Mouse (Mus musculus) thymus, postnatal 14 days (tissue): ENCODE measurements around the gene Olfr1375.
"Not testable (repeated sequence)": the region's sequence is repeated elsewhere in the genome, so short reads cannot be mapped to it uniquely, and the experiment has no call there.

Experiments
- DNase-seq: peaks from one replicate; pipeline ENCODE4 v3.0.0; 2021

Olfr1375 gene

DNA sequence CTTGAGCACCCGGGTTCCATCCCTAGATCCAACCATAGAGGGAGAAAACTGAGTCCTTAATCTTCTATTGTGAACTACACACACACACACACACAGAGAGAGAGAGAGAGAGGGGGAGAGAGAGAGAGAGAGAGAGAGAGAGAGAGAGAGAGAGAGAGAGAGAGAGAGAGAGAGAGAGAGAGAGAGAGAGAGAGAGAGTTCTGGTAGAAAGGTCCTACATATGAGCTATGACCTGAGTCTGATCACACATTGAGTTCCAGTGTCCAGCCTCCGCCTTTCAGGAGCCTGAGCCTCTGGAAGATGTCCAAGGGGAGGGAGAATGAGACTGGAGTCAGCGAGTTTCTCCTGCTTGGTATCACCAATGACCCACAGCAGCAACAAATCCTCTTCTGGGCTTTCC, at the start of gene Olfr1375:
TSS of gene Olfr1375 (plus strand) at position 301 of the 400 bp plus-strand sequence.
- DNase-seq: not testable (repeated sequence)

DNA sequence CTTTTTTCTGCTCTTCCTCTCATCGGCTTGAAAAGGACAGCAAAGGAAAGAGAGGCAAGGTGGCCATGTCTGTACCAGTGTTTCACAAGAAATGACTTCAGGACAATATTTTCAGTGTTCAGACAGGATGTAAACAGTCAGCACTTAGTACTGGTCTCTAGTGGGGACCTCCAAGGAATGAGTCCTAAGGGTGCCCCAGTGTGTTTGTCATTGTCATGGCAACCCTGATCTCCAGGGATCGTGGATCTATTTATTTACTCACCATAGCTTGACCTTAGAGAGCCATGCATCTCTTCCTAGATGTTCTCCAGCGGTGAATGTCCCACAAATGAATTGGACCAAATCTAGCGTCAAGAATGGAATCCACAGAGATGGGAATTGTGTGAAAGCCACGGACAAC, 44.6 kb upstream of the Olfr1375 start, which contains the start of gene Olfr51:
TSS of gene Olfr51 (plus strand) at position 301 of the 400 bp plus-strand sequence.
- DNase-seq: no peak

DNA sequence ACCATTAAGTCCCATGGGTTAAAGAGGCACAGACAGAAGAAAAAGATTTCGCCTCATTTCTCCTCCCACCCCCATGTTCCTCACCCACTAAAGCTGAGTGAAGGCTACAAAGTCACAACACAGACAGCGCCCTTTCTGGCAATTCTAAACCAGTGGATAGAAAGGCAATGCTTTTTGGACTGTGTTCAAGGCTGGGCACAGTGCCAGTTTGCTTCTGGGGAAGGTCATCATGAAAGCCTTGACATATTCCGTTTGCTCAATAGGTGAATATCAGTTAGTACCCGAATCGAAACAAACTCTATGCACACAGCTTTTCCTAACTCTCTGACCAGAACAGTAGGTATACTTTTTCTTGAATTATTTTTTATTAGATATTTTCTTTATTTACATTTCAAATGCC, 36.1 kb upstream of the Olfr1375 start:
- DNase-seq: no peak

DNA sequence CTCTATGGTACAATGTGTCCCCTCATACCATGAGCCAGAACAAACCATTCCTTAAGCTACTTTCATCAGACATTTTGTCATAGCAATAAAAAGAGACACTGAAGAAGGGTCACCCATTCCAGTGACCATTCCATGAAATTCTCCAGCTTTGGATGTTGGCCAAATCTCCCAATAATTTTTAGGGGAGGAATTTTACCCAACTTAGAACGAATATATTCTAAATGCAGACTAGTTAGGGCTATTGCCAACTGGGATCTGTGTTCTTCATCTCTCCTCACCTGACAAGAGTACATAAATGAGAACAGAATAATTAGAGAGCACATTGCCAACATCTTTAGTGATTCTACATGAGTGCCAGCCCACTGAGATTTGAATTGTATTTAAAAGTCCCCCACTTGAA, 34.0 kb upstream of the Olfr1375 start, which contains the start of gene Olfr54:
TSS of gene Olfr54 (plus strand) at position 301 of the 400 bp plus-strand sequence.
- DNase-seq: no peak

DNA sequence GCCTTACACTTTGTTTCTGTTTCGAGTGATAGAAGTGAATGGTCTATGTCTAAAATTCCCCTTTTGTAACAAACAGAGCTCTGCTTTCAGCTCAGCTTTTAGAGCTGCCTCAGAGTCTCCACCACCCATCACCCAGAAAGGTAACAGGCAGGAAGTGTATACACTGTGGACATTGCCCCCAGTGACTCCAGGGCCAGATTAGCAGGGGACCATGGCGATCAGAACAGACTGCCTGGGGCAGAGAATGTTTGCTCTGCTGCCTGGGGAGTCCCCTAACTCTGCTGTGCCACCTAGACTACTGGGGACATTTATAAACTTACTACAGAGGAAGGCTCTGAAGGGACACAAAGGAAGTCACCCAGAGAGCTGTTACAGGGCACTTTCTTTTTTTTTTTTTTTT, 31.6 kb upstream of the Olfr1375 start:
- no peak for DNase-seq

DNA sequence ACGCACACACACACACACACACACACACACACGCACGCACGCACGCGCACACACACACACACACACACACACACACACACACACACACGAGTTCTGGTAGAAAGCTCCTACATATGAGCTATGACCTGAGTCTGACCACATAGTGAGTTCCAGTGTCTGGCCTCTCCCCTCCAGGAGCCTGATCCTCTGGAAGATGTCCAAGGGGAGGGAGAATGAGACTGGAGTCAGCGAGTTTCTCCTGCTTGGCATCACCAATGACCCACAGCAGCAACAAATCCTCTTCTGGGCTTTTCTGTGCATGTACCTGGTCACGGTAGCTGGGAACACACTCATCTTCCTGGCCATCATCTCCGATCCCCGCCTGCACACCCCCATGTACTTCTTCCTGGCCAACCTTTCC, 21.1 kb upstream of the Olfr1375 start:
- DNase-seq: not testable (repeated sequence)

DNA sequence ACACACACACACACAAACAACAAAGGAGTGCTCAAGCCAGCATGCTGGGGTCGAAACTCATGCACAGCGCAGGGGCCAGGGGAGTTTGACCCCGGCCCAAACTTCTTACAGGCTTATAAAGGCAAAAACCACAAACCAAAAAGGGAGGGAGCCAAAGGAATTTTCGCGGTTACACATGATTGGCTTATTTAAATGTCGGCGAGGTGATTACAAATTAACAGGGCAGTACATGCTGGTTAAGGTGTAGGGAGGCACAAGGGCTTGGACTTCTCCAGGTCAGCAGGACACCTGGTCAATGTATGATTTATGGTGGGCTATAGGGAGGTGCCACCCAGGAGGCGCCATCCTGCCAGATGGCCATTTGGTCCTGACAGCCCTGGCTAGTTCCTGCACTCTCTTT, 18.5 kb upstream of the Olfr1375 start:
- not testable (repeated sequence) for DNase-seq

DNA sequence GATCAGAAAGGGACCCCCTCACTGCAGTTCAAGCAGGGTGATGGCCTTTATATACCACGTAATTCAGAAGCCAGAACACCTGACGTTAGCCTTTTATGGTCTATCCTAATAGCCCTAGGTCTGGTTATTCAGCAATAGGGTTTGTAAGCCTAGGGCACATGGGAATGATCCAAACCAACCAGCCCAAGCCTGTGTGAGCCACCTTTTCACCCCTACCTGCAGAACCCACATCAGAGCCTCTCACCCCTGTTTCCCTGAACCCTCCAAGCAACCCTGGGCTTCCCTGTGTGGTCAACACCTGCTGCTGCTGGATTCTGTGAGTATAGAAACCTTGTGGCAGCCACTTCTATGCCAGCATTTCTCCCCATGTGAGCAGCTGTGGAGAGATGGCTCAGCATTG, 17.7 kb upstream of the Olfr1375 start:
- no peak for DNase-seq

DNA sequence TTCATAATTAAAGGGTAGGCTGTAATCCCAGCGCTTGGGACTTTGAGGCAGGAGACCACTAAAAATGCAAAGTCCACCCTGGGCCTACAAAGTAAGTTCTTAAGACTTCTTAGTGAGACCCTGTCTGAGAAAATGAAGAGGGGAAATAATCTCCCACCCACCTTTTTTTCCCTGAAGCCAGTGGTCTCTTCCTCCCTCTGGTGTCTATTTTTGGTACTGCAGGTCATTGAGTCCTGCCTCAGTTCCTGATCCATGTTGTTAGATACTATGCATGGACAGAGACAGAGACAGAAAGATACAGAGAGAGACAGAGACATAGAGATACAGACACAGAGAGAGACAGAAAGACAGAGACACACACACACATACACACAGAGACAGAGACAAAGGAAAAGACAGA, 15.1 kb upstream of the Olfr1375 start:
- peak; percentile 32 for DNase-seq

DNA sequence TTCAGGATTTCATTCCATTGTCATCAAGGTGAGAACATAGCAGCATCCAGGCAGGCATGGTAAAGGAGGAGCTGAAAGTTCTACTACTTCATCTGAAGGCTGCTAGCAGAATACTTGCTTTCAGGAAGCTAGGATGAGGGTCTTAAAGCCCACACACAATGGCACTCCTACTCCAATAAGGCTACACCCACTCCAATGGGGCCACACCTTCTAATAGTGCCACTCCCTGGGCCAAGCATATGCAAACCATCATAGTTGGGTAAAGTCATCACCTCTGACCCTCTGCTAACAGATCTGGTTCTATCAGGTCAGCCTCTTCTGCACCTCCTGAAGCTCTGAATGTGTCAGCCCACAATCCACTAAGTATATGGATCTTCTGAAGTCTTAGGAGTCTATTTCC, 13.8 kb upstream of the Olfr1375 start:
- not testable (repeated sequence) for DNase-seq

DNA sequence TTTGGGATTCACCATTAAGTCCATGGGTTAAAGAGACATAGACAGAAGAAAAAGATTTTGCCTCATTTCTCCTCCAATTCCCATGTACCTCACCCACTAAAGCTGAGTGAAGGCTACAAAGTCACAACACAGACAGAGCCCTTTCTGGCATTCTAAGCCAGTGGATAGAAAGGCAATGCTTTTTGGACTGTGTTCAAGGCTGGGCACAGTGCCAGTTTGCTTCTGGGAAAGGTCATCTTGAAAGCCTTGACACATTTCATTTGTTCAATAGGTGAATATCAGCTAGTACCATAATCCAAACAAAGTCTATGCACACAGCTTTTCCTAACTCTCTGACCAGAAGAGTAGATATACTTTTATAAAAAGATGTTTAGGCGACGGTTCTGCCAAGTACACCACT, 12.0 kb upstream of the Olfr1375 start:
- DNase-seq: no peak

DNA sequence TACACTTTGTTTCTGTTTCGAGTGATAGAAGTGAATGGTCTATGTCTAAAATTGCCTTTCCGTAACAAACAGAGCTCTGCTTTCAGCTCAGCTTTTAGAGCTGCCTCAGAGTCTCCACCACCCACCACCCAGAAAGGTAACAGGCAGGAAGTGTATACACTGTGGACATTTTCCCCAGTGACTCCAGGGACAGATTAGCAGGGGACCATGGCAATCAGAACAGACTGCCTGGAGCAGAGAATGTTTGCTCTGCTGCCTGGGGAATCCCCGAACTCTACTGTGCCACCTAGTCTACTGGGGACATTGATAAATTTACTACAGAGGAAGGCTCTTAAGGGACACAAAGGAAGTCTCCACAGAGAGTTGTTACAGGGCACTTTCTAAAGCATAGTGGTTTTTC, 3.1 kb upstream of the Olfr1375 start:
- DNase-seq: not testable (repeated sequence)

DNA sequence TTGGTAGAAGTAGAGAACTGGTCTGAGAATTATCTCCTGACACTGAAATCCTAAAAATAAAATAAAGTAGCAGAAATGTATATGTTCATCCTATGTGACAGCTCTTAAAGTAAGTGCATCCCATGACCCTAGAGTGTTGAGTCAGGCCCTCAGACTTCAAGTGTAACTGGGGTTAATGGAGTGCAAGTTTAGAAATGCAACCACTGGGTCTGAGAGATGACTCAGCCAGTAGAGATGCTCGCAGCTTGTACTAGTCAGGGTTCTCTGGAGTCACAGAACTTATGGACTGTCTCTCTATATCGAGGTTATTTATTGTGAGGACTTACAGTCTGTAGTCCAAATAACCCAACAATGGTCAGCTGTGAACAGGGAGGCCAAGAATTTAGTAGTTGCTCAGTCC, 3.8 kb downstream of the Olfr1375 start:
- no peak for DNase-seq

DNA sequence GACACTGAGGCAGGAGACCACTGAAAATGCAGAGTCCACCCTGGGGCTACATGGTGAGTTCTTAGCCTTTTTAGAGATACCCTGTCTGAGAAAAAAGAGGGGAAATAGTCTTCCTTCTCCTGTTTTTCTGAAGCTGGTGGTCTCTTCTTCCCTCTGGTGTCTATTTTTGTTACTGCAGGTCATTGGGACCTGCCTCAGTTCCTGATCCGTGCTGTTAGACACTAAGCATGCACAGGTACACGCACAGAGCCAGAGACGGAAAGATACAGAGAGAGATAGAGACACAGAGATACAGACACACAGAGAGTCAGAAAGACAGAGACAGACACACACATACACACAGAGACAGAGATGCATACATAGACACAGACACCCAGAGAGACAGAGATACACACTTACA, 5.3 kb downstream of the Olfr1375 start:
- DNase-seq: no peak

DNA sequence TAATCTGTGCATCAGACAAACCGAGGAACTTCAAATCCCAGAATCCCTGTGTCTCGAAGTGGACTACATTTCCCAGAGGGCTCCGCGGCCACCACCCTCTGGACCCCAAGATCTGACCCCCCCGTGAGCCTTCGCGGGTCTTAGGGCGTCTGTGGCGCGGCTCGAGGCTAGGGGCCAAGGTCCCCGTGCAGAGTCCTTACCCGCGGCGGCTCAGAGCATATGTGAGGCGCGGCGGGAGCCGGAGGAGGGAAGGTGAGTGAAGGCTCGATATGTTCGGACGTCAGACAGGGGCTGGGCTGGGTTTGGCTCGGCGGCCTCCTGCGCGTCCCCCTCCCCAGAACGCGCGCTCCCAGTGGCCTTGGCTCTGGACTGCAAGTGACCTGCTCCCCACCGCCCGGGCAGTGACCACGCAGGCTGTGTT, 11.3 kb downstream of the Olfr1375 start, which contains the start of gene Zfp354a:
TSS of gene Zfp354a (plus strand) at position 107 of the 421 bp plus-strand sequence.
- DNase-seq: no peak

DNA sequence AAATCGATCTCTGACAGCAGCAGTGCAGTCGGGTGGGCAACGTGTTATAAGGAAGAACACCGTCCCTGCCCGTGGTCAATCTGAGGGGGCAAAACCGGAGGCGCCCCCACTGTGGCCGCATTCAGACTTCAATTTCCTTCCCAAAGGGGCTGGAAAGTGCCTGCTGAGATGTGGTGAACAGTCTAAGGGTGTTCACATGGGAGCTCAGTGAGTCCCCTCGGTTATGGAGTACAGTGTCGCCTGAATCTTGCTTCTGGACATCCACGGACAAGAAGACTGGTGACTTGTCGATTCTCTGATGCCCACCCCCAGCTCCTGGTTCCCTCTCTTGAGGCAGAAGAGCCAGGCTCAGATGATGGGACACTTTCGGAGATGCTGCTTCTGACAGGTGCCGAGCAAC, 11.7 kb downstream of the Olfr1375 start:
- no peak for DNase-seq

DNA sequence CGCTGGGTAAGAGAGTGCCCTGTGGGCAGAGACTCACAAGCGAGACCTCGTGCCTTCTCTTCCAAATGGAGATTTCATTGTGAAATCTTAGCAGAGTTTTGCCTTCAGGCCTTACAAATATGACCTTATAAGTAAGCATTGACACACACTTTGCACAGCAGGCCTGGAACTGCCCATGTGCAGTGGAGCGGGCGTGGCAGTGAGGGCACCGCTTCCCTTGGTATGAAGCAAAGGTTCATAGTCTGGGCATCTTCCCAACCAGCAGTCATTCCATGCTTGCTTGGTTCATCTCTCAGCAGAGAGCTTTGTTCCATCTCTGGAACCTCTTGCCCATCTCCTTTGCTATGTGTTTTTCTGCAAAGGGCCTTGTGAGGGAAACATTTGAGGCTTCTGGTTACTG, 13.1 kb downstream of the Olfr1375 start:
- DNase-seq: no peak

DNA sequence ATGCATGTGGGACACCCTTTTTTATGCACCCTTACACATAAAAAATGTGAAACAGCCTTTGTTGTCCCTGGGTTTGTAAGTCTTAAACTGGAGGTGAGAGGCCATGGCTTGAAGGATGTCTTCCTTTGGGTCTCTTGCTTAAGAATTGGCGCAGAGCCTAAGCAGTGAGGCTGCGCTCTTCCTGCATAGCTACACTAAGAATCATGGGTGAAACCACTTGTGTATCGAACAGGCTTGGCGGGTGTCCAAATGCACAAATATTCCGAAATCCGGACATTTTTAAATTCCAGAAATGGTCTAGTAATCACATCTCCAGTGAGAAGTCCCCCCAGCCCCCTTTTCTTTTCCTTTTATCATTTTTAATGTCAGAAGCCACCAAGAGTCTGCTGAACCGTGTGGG, 15.4 kb downstream of the Olfr1375 start:
- DNase-seq: no peak

DNA sequence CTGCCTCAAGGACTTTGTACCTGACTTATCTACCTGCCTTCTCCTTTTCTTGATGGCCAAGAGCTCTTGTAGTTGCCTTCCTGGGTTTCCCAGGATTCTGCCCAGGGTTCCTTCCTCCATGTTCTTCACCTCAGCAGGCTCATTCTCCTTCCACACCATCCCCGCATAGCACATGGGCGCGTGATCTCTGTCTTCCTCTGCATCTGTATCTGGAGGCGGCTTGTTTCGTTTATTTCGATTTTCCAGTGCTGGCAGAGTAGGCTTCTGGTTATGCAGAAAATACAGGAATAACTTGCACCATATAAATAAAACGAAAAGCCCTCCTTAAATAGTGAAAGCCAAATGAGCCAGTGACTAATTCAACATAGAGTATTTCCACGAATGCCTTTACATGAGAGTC, 15.9 kb downstream of the Olfr1375 start:
- no peak for DNase-seq

DNA sequence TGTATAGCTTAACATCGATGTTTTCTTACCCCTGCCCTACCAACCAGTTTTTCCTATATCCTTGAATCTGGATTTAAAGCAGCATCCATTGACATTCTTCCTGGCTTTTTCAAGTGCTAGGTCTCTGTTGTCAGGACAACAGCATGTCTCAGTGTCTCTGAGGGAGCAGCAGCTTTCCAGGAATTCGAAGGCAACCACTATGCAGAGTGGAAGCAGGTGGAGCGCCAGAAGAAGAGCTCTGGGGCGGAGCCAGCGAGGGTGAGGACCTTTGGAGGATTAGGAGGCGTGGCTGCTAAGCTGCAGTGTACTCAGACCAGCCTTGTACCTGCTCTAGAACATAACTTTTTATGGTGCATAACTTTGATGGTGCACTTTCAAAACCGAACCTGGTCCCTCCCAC, 36.6 kb downstream of the Olfr1375 start:
- DNase-seq: no peak

DNA sequence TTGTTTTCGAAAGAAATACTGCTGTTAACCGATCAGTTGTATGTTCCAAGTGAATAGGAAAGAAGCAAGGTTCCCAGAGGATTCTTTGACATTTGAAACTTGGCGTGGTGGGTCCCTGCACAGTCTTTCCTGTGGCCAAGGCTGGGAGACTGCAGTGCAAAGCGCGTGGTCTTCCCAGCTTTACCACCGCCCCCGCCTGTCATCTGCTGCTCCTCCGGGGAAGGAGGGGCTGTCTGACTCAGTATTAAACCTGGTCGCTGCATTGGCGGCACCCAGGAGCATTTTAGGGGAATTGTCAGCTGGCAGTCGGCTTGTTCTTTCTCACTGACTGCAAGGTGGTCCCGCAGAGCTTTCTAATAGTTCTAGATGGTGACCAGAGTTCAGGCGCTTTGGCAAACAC, 37.4 kb downstream of the Olfr1375 start:
- DNase-seq: no peak
